Mouse (Mus musculus): ENCODE results near the gene Olfr23. TPM values are rescaled to one million over a fixed set of nuclear protein-coding genes. Genes with fewer than 3 reads are reported as not detected.
"Not testable (repeated sequence)": the region's sequence is repeated elsewhere in the genome, so short reads cannot be mapped to it uniquely, and the experiment has no call there.

Olfr23 gene
- polyA plus RNA-seq (2012; rRNA removed), result not detected in 2 replicates

DNA sequence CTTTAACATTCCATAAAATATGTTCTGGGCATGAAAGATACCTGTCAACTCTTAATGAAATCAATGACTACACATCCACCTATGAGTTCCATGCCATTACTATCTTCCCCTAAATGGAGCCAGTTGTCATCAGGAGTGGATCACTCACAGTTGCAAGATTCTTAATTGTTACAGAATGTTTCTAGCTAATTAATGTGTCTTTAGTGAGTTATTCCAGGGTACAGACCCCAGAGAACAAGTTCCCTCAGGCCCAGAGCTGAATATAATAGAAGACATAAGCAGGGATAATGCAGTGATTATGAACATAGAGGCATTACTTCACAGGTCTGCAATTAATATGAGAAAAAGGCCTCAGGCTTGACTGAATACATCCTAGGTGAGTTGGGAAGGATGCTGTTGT is at the start of gene Olfr23:
Gene Olfr23, plus strand, starts transcription at position 301 of the 400 bp plus-strand sequence.
- no peak for DNase-seq
- Histone ChIP-seq H3K4me1 (ENCODE audit: control insufficient read depth, insufficient read depth, low read length) (no peaks in the 10 kb centered on the region), H3K4me3 (replicated peaks; ENCODE audit: extremely low read depth, low read depth, low read length) (no peak within 1 kb of the TSS)
- TF ChIP-seq CTCF (IDR thresholded peaks at IDR 0.05; ENCODE audit: insufficient read depth, low read length) (no peak), POLR2A (IDR thresholded peaks at IDR 0.05; ENCODE audit: borderline replicate concordance, extremely low read depth, low read depth, low read length) (no peak)

DNA sequence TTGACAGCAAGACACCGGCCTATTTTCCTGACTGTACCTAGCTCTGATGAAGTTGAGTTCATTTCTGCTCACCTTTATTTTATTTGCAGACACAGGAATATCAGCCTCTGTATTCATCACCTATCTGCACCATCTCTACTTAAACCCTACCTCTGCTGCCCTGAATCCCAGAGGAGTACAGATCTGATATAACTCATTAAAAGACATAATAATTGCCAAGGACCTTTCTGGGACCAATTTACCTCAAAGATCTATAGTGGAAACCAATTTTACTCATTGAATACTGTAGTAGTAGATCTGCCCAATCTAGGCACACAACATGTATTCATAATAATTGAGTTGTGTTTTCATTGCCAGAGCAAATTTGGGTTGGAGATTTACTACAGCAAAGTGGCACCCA is 45.8 kb upstream of the Olfr23 start, which contains the start of gene Olfr394:
Gene Olfr394, minus strand, starts transcription at position 101 of the 400 bp plus-strand sequence.
- 70% methylated on average over 1 of the region's 1 CpGs for WGBS
- no peak for TF ChIP-seq POLR2A (IDR thresholded peaks at IDR 0.05; ENCODE audit: borderline replicate concordance, extremely low read depth, low read depth, low read length)
- TF ChIP-seq CTCF (IDR thresholded peaks at IDR 0.05; ENCODE audit: insufficient read depth, low read length), result no peak
- no peak for DNase-seq
- Histone ChIP-seq H3K4me1 (ENCODE audit: control insufficient read depth, insufficient read depth, low read length) (no peaks in the 10 kb centered on the region), H3K4me3 (replicated peaks; ENCODE audit: extremely low read depth, low read depth, low read length) (no peak within 1 kb of the TSS)

DNA sequence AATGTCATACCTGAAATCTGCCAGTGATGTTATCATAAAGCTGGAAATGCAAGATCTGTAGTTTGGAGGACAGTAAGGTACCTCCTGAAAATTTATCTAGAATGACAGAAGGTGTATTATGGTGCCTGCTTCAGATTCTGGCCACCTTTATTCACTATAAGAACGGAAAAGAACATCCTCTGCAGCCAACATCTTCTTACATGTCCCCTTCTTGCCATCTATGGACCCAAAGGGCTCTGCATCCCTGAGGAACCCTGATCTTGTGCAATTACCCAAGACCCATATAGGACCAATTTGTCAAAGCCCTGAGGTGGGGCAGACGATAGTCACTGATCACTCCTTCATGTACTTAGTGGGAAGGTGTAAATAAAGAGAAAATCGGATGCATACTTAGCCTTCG is 27.3 kb upstream of the Olfr23 start, which contains the start of gene Olfr395:
Gene Olfr395, minus strand, starts transcription at position 101 of the 400 bp plus-strand sequence.
- DNase-seq; H3K4me1 ChIP-seq (ENCODE audit: control insufficient read depth, insufficient read depth, low read length); H3K4me3 ChIP-seq (replicated peaks; ENCODE audit: extremely low read depth, low read depth, low read length): not testable (repeated sequence)
- 70% methylated on average over 4 of the region's 4 CpGs for WGBS

GRCm38 (mm10) chr11:73960517-73960916 is 24.0 kb downstream of the Olfr23 start, which contains the start of gene Olfr397:
Olfr397 (plus strand) TSS chr11:73960817.
- no peaks in the 10 kb centered on the region for H3K4me1 ChIP-seq (ENCODE audit: control insufficient read depth, insufficient read depth, low read length)
- TF ChIP-seq CTCF (IDR thresholded peaks at IDR 0.05; ENCODE audit: insufficient read depth, low read length) (no peak), POLR2A (IDR thresholded peaks at IDR 0.05; ENCODE audit: borderline replicate concordance, extremely low read depth, low read depth, low read length) (no peak)
- 64% methylated on average over 1 of the region's 1 CpGs for WGBS
- H3K4me3 ChIP-seq (replicated peaks; ENCODE audit: extremely low read depth, low read depth, low read length), result no peak within 1 kb of the TSS
- no peak for DNase-seq

DNA sequence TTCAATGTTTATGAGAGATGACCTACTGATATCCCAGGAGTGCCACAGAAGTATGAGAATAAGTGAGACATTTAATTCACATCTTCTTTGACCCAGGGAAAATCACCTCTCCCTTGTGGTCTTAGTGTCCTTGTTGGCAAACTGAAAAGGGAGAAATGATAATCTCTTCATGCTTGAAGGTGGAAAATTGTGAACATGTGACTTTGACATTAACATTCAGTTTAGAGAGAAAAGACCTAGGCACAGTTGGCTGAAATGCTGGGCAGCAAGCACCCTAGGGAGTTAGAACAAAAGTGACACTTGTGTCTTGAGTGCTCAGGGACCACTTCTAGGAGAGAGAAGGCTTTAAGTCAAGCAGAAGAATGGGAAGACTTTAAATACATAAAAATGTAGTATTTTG is 53.8 kb downstream of the Olfr23 start, which contains the start of gene Olfr398:
Gene Olfr398, minus strand, starts transcription at position 101 of the 400 bp plus-strand sequence.
- H3K4me3 ChIP-seq (replicated peaks; ENCODE audit: extremely low read depth, low read depth, low read length), result no peak within 1 kb of the TSS
- DNase-seq, result no peak
- no peaks in the 10 kb centered on the region for H3K4me1 ChIP-seq (ENCODE audit: control insufficient read depth, insufficient read depth, low read length)
- TF ChIP-seq POLR2A (IDR thresholded peaks at IDR 0.05; ENCODE audit: borderline replicate concordance, extremely low read depth, low read depth, low read length), result no peak
- no peak for TF ChIP-seq CTCF (IDR thresholded peaks at IDR 0.05; ENCODE audit: insufficient read depth, low read length)

Other genes with a start within 250 kb of the Olfr23 start
- not detected in 2 replicates for gene Zfp735, start 247.9 kb upstream of the Olfr23 start, polyA plus RNA-seq (2012; rRNA removed)
- gene Olfr389, start 156.0 kb upstream of the Olfr23 start, polyA plus RNA-seq (2012; rRNA removed), result not detected in 2 replicates
- not detected in 2 replicates for gene Olfr390, start 153.7 kb upstream of the Olfr23 start, polyA plus RNA-seq (2012; rRNA removed)
- gene Olfr391-ps, start 133.6 kb upstream of the Olfr23 start, polyA plus RNA-seq (2012; rRNA removed), result not detected in 2 replicates
- gene Olfr392, start 119.6 kb upstream of the Olfr23 start, polyA plus RNA-seq (2012; rRNA removed), result not detected in 2 replicates
- not detected in 2 replicates for gene Olfr393, start 85.2 kb upstream of the Olfr23 start, polyA plus RNA-seq (2012; rRNA removed)
- gene Olfr394, start 45.9 kb upstream of the Olfr23 start, polyA plus RNA-seq (2012; rRNA removed), result not detected in 2 replicates
- not detected in 2 replicates for gene Olfr395, start 27.4 kb upstream of the Olfr23 start, polyA plus RNA-seq (2012; rRNA removed)
- gene Olfr397, start 24.1 kb downstream of the Olfr23 start, polyA plus RNA-seq (2012; rRNA removed), result not detected in 2 replicates
- gene Olfr398, start 53.7 kb downstream of the Olfr23 start, polyA plus RNA-seq (2012; rRNA removed), result not detected in 2 replicates
- not detected in 2 replicates for gene Olfr139, start 119.9 kb downstream of the Olfr23 start, polyA plus RNA-seq (2012; rRNA removed)
- not detected in 2 replicates for gene Olfr399, start 119.9 kb downstream of the Olfr23 start, polyA plus RNA-seq (2012; rRNA removed)
- not detected in 2 replicates for gene Zfp616, start 133.3 kb downstream of the Olfr23 start, polyA plus RNA-seq (2012; rRNA removed)
- not detected in 2 replicates for gene Olfr401, start 177.0 kb downstream of the Olfr23 start, polyA plus RNA-seq (2012; rRNA removed)
- not detected in 2 replicates for gene Olfr402, start 216.9 kb downstream of the Olfr23 start, polyA plus RNA-seq (2012; rRNA removed)
- not detected in 2 replicates for gene Olfr403, start 249.6 kb downstream of the Olfr23 start, polyA plus RNA-seq (2012; rRNA removed)